Mouse (Mus musculus) heart, embryonic 13.5 days (tissue): ENCODE results near the gene Grhl1. TPM values are rescaled to one million over a fixed set of nuclear protein-coding genes. Genes with fewer than 3 reads are reported as not detected.
"Not testable (repeated sequence)": the region's sequence is repeated elsewhere in the genome, so short reads cannot be mapped to it uniquely, and the experiment has no call there.

Source experiments
- ATAC-seq: fragments of 200-750 bp; cut with Nextera tagmentation; 2 replicates; pipeline ENCODE4 v1.8.0; 2017; ENCODE audit warnings: moderate TSS enrichment; ENCODE audit not compliant: insufficient number of reproducible peaks, low FRiP score, low TSS enrichment; ENCODE audit errors: extremely low read depth
- H3K27ac ChIP-seq: fragments of 300-500 bp; sonication (generic); replicated peaks from 2 replicates; pipeline ENCODE4 v1.5.1; 2015; ENCODE audit warnings: moderate library complexity, mild to moderate bottlenecking, inconsistent platforms
- H3K27me3 ChIP-seq: fragments of 300-500 bp; sonication (generic); replicated peaks from 2 replicates; pipeline ENCODE4 v1.6.1; 2015; ENCODE audit warnings: mild to moderate bottlenecking, inconsistent platforms
- H3K36me3 ChIP-seq: fragments of 300-500 bp; sonication (generic); 2 replicates; pipeline ENCODE4 v1.6.1; 2015; ENCODE audit warnings: mild to moderate bottlenecking, inconsistent platforms
- H3K4me1 ChIP-seq: fragments of 300-500 bp; sonication (generic); 2 replicates; pipeline ENCODE4 v1.6.1; 2015; ENCODE audit warnings: inconsistent platforms
- H3K4me2 ChIP-seq: fragments of 300-500 bp; sonication (generic); 2 replicates; pipeline ENCODE4 v1.6.1; 2015; ENCODE audit warnings: inconsistent platforms, mild to moderate bottlenecking, moderate library complexity
- H3K4me3 ChIP-seq: fragments of 300-500 bp; sonication (generic); 2 replicates; pipeline ENCODE4 v1.5.1; 2015; ENCODE audit warnings: moderate library complexity, mild to moderate bottlenecking, inconsistent platforms
- H3K9ac ChIP-seq: fragments of 300-500 bp; sonication (generic); 2 replicates; pipeline ENCODE4 v1.6.1; 2015; ENCODE audit warnings: inconsistent platforms, mild to moderate bottlenecking, moderate library complexity
- H3K9me3 ChIP-seq: fragments of 300-500 bp; sonication (generic); 2 replicates; pipeline ENCODE4 v1.6.1; 2016; ENCODE audit warnings: inconsistent platforms
- WGBS: fragments of 180-500 bp; shearing (Covaris S2); methylation state at CpG from one replicate; pipeline ENCODE4 v1.1.7; 2015; ENCODE audit warnings: mixed read lengths; 5-methylcytosine and 5-hydroxymethylcytosine counted together
- polyA plus RNA-seq: library from polyadenylated mRNA; unstranded; fragments of >200 nt; fragmentation: Nextera tagmentation; extraction: Ambion mirVana; gene quantifications from 2 replicates; pipeline ENCODE4 v1.2.1, GENCODE M21; 2015

The Grhl1 gene
- 2.0 and 2.1 TPM in 2 replicates for polyA plus RNA-seq

- WGBS: 2% methylated on average over 49 of the region's 64 CpGs
- peak within 1 kb of the TSS; percentile 87 for H3K9ac ChIP-seq
- peaks cover 31% of the 10 kb centered on the region for H3K27me3 ChIP-seq
- peak; percentile 99 for ATAC-seq
- peaks cover 8% of the 10 kb centered on the region for H3K36me3 ChIP-seq
- peak within 1 kb of the TSS; percentile 77 for H3K4me3 ChIP-seq
- peak within 1 kb of the TSS; percentile 88 for H3K4me2 ChIP-seq
- H3K27ac ChIP-seq: peak within 1 kb of the TSS; percentile 65
- no peaks in the 10 kb centered on the region for H3K9me3 ChIP-seq
- peaks cover 37% of the 10 kb centered on the region for H3K4me1 ChIP-seq
Observed at GRCm38 (mm10) chr12:24571523-24572392, at the start of gene Grhl1. Gene Grhl1, plus strand, starts transcription at chr12:24572283.

- not testable (repeated sequence) for H3K27me3 ChIP-seq, H3K4me3 ChIP-seq, H3K4me2 ChIP-seq, H3K9ac ChIP-seq, ATAC-seq, H3K27ac ChIP-seq, H3K9me3 ChIP-seq, H3K4me1 ChIP-seq
- peaks cover 40% of the 10 kb centered on the region for H3K36me3 ChIP-seq
- WGBS: 61% methylated on average over 7 of the region's 7 CpGs
Observed at GRCm38 (mm10) chr12:24525065-24525464, 47.0 kb upstream of the Grhl1 start.

- Histone ChIP-seq H3K4me3 (no peak overlapping the region), H3K27me3 (no peaks in the 10 kb centered on the region), H3K9ac (no peak overlapping the region), H3K9me3 (no peaks in the 10 kb centered on the region), H3K4me2 (no peak overlapping the region), H3K36me3 (peaks cover 22% of the 10 kb centered on the region), H3K27ac (no peak overlapping the region), H3K4me1 (peaks cover 9% of the 10 kb centered on the region; the same call in 1 of the 2 replicates)
- no peak for ATAC-seq
- 62% methylated on average over 5 of the region's 5 CpGs for WGBS
Observed at GRCm38 (mm10) chr12:24536390-24536789, 35.7 kb upstream of the Grhl1 start.

DNA sequence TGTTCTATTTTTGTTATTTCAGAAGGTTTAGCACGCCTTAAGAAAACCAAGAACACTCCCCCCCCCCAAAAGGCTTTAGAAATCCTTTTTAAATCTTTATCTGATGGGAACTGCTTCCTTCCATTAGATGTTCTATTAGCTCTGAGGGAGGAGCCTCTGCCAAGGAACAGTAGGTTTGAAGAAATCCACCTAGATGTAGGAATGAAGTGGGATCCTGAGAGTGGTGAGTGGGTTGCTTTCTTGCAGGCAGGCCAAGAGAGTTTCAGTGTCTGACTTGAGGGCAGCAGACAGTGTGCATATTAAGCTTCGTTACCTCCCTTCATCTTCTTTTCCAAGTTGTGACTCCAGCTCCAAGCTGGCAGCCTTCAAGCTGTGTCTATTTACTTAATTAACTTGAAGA is 34.9 kb upstream of the Grhl1 start:
- Histone ChIP-seq H3K9me3 (no peaks in the 10 kb centered on the region), H3K36me3 (peaks cover 17% of the 10 kb centered on the region), H3K27ac (no peak overlapping the region), H3K4me3 (no peak overlapping the region), H3K4me2 (no peak overlapping the region), H3K27me3 (no peaks in the 10 kb centered on the region), H3K4me1 (peaks cover 9% of the 10 kb centered on the region; the same call in 1 of the 2 replicates), H3K9ac (no peak overlapping the region)
- ATAC-seq: no peak
- WGBS: 65% methylated on average over 2 of the region's 2 CpGs

DNA sequence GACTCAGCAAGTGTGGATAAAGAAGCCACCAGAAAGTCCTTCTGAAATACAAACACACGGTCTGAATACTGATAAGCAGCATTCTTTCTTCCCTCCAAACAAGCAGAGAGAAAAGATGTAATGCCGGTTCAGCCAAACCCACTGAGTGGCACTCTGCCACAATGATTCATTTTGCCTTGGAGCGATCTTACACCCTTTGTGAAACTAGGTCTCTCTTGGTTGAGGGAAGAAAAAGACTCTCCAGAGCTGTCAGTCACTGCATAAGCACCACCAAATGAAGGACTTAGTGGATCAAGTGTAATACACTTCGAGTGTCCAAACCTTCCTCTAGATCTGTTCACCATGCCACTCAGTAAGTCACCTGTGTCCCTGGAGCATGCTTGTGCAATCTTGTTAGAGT is 34.1 kb upstream of the Grhl1 start:
- Histone ChIP-seq H3K4me2 (no peak overlapping the region), H3K9ac (no peak overlapping the region), H3K27ac (no peak overlapping the region), H3K36me3 (peaks cover 13% of the 10 kb centered on the region), H3K4me3 (no peak overlapping the region), H3K27me3 (no peaks in the 10 kb centered on the region), H3K4me1 (peaks cover 9% of the 10 kb centered on the region; the same call in 1 of the 2 replicates), H3K9me3 (no peaks in the 10 kb centered on the region)
- no peak for ATAC-seq
- 52% methylated on average over 4 of the region's 4 CpGs for WGBS

DNA sequence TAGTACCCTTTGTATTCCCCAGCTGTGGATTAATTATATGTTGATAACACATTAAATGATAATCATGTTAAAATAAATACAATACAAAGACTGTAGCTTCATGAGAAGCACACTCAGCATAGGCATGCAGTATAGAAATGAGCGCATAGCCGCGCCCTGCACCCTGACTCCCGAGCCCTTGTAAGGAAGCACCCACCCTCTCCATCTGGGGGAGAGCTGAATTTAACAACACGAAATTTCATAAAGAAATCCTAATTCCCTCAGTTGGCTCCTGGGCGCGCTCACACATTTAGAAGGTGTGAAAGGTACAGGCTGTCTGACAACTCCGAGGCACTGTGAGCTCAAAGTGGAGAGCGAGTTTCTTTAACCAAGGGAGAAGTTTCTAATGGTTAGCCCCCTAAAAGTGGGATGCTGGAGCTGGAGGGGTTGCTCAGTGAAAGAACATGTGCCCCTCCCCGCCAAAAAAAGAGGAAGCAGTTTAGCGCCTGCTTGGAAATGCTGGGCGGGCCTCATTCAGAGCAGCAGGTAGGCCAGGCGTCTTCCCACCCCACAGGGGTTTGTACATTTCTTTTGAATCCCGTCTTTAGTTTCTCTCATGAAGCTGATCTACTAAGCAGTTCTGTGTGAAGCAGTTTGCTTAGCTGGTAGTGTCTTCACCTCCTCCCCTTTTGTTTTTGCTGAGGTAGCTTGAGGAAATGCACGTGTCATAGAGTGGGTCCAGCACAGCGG is 30.5 kb upstream of the Grhl1 start:
- Histone ChIP-seq H3K27me3 (no peaks in the 10 kb centered on the region), H3K4me1 (peaks cover 16% of the 10 kb centered on the region), H3K27ac (no peak overlapping the region), H3K36me3 (peaks cover 28% of the 10 kb centered on the region), H3K4me3 (no peak overlapping the region), H3K9ac (no peak overlapping the region), H3K9me3 (no peaks in the 10 kb centered on the region), H3K4me2 (no peak overlapping the region)
- no peak for ATAC-seq
- 79% methylated on average over 16 of the region's 16 CpGs for WGBS

GRCm38 (mm10) chr12:24547686-24548085 is 24.4 kb upstream of the Grhl1 start:
- H3K9me3 ChIP-seq: no peaks in the 10 kb centered on the region
- 85% methylated on average over 8 of the region's 8 CpGs for WGBS

GRCm38 (mm10) chr12:24548885-24549284 is 23.2 kb upstream of the Grhl1 start:
- H3K4me1 ChIP-seq: peaks cover 24% of the 10 kb centered on the region
- peak overlapping the region; percentile 58 for H3K27ac ChIP-seq
- no peak overlapping the region for H3K9ac ChIP-seq
- H3K36me3 ChIP-seq: peaks cover 56% of the 10 kb centered on the region
- H3K9me3 ChIP-seq: no peaks in the 10 kb centered on the region
- H3K4me2 ChIP-seq: no peak overlapping the region
- WGBS: 68% methylated on average over 6 of the region's 6 CpGs
- no peak overlapping the region for H3K4me3 ChIP-seq
- ATAC-seq: no peak
- H3K27me3 ChIP-seq: no peaks in the 10 kb centered on the region

More at GRCm38 (mm10) chr12:24547686-24548085, 24.4 kb upstream of the Grhl1 start:
- Histone ChIP-seq H3K9ac (no peak overlapping the region), H3K27ac (no peak overlapping the region), H3K4me3 (no peak overlapping the region), H3K4me2 (no peak overlapping the region), H3K4me1 (peaks cover 20% of the 10 kb centered on the region), H3K27me3 (no peaks in the 10 kb centered on the region), H3K36me3 (peaks cover 57% of the 10 kb centered on the region)
- ATAC-seq: no peak

GRCm38 (mm10) chr12:24552531-24552930 is 19.6 kb upstream of the Grhl1 start:
- Histone ChIP-seq H3K4me3 (no peak overlapping the region), H3K27ac (peak overlapping the region; percentile 65), H3K36me3 (peaks cover 49% of the 10 kb centered on the region), H3K9ac (no peak overlapping the region), H3K27me3 (no peaks in the 10 kb centered on the region), H3K4me2 (no peak overlapping the region), H3K9me3 (no peaks in the 10 kb centered on the region), H3K4me1 (peaks cover 24% of the 10 kb centered on the region)
- no peak for ATAC-seq
- 37% methylated on average over 2 of the region's 2 CpGs for WGBS

DNA sequence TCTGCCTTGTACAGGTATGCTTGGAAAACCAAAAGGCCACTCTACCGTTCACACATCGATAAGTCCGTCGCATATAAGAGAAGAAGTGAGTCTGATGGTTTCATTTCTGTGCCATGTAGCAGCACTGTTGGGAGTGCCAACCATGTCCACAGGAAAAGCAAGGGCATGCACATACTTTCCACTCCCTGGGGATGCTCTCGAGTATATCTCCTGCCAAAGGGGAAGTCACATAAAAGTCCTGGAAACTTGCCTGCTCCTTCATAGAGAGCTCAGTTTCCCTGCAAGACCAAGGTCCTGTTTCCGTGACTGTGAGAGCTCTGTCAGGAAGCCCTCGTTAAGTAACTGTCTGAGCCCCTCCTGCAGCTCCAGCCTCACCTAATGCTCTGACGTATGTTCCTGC is 16.1 kb upstream of the Grhl1 start:
- WGBS: 63% methylated on average over 8 of the region's 8 CpGs
- Histone ChIP-seq H3K9ac (no peak overlapping the region), H3K27ac (no peak overlapping the region), H3K4me3 (no peak overlapping the region), H3K27me3 (no peaks in the 10 kb centered on the region), H3K4me1 (peaks cover 16% of the 10 kb centered on the region), H3K36me3 (peaks cover 50% of the 10 kb centered on the region), H3K4me2 (no peak overlapping the region), H3K9me3 (no peaks in the 10 kb centered on the region)
- ATAC-seq: no peak

GRCm38 (mm10) chr12:24563395-24563960 is 8.6 kb upstream of the Grhl1 start:
- Histone ChIP-seq H3K36me3 (peaks cover 19% of the 10 kb centered on the region), H3K4me1 (peaks cover 22% of the 10 kb centered on the region), H3K4me3 (no peak overlapping the region), H3K9me3 (no peaks in the 10 kb centered on the region), H3K9ac (0 out of 2 replicates have a peak overlapping the region, but pooled peaks have one; percentile 5), H3K27ac (peak overlapping the region; percentile 78), H3K4me2 (0 out of 2 replicates have a peak overlapping the region, but pooled peaks have one; percentile 2), H3K27me3 (no peaks in the 10 kb centered on the region)
- ATAC-seq: no peak
- WGBS: 39% methylated on average over 7 of the region's 7 CpGs
